Mouse (Mus musculus): ENCODE measurements around the gene Lgals12.

- TF ChIP-seq ZNF384 (IDR thresholded peaks at IDR 0.05; ENCODE audit: low read depth, low read length) (no peak), ZC3H11A (IDR thresholded peaks at IDR 0.05; ENCODE audit: borderline replicate concordance, low read depth, low read length) (no peak), CHD2 (IDR thresholded peaks at IDR 0.05; ENCODE audit: low read depth, low read length) (no peak), MAFK (IDR thresholded peaks at IDR 0.05; ENCODE audit: insufficient read depth, low read depth, low read length) (no peak)
These were observed 53.6 kb downstream of the Lgals12 start for GRCm38 (mm10) chr19:7553441-7553840.
